Mouse (Mus musculus) hindbrain, embryonic 14.5 days (tissue): Measurements from ENCODE around the gene Psmb11. TPM values are rescaled to one million over a fixed set of nuclear protein-coding genes. Genes with fewer than 3 reads are reported as not detected.
A peak's percentile ranks its signal among the peaks of the same experiment; 100 is the strongest.

ENCODE experiments used
- ATAC-seq: fragments of 200-750 bp; cut with Nextera tagmentation; 2 replicates; pipeline ENCODE4 v1.8.0; 2017; ENCODE audit warnings: moderate number of reproducible peaks, mild to moderate bottlenecking, moderate TSS enrichment, moderate library complexity; ENCODE audit not compliant: low FRiP score
- DNase-seq: peaks from one replicate; pipeline ENCODE4 v3.0.0-alpha.2; 2015; ENCODE audit warnings: low spot score
- H3K27ac ChIP-seq: fragments of 300-500 bp; sonication (generic); 2 replicates; pipeline ENCODE4 v1.5.1; 2014; ENCODE audit warnings: mild to moderate bottlenecking, moderate library complexity
- H3K27me3 ChIP-seq: fragments of 300-500 bp; sonication (generic); 2 replicates; pipeline ENCODE4 v1.6.1; 2014; ENCODE audit warnings: mild to moderate bottlenecking, low read length, mixed read lengths; ENCODE audit not compliant: control insufficient read depth, insufficient read depth
- H3K36me3 ChIP-seq: fragments of 300-500 bp; sonication (generic); replicated peaks from 2 replicates; pipeline ENCODE4 v1.6.1; 2014; ENCODE audit not compliant: control insufficient read depth, insufficient read depth
- H3K4me1 ChIP-seq: fragments of 300-500 bp; sonication (generic); replicated peaks from 2 replicates; pipeline ENCODE4 v1.6.1; 2014; ENCODE audit warnings: antibody characterized with exemption, low read length, mixed read lengths; ENCODE audit not compliant: control insufficient read depth, insufficient read depth
- H3K4me2 ChIP-seq: fragments of 300-500 bp; sonication (generic); replicated peaks from 2 replicates; pipeline ENCODE4 v1.6.1; 2014; ENCODE audit warnings: mild to moderate bottlenecking, moderate library complexity
- H3K4me3 ChIP-seq: fragments of 300-500 bp; sonication (generic); replicated peaks from 2 replicates; pipeline ENCODE4 v1.5.1; 2014; ENCODE audit warnings: mild to moderate bottlenecking, low read length
- H3K9ac ChIP-seq: fragments of 300-500 bp; sonication (generic); 2 replicates; pipeline ENCODE4 v1.6.1; 2014
- H3K9me3 ChIP-seq: fragments of 300-500 bp; sonication (generic); 2 replicates; pipeline ENCODE4 v1.6.1; 2016; ENCODE audit warnings: low read length; ENCODE audit not compliant: control insufficient read depth
- WGBS: fragments of 180-500 bp; shearing (Covaris S2); extraction: QIAGEN DNeasy Blood & Tissue Kit; methylation state at CpG from one replicate; pipeline ENCODE4 v1.1.7; 2014; 5-methylcytosine and 5-hydroxymethylcytosine counted together
- polyA plus RNA-seq: library from polyadenylated mRNA; unstranded; fragments of >200 nt; fragmentation: Nextera tagmentation; extraction: Ambion mirVana; gene quantifications from 2 replicates; pipeline ENCODE4 v1.2.1, GENCODE M21; 2014

The Psmb11 gene
- polyA plus RNA-seq, 1 experiment from 2014 or later: 0.16 TPM

DNA sequence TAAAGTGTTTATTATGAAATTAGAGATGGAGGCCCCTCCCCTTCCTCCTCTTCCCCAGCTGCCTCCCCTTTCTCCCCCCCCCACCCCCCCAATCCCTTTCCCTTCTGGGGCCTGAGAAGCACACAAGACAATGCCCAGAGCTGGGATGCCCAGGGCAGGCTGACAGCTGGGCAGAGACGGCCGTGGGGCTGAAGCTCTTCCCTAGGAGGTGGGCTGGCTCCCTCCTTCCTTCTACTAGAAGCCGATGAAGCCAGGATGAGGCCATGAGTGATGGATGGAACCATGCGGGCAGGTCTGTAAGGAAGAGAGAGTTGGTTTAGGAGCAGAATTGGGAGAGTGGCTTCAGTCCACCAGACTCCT, 10.0 kb downstream of the Psmb11 start:
- ATAC-seq (no peak), DNase-seq (no peak)
- Histone ChIP-seq H3K4me2 (no peak overlapping the region), H3K4me1 (no peaks in the 10 kb centered on the region), H3K4me3 (no peak overlapping the region), H3K36me3 (peaks cover 63% of the 10 kb centered on the region), H3K9ac (no peak overlapping the region), H3K27me3 (no peaks in the 10 kb centered on the region), H3K9me3 (no peaks in the 10 kb centered on the region), H3K27ac (peak overlapping the region; percentile 59; the same call in 1 of the 2 replicates)
- 53% methylated on average over 4 of the region's 4 CpGs for WGBS

DNA sequence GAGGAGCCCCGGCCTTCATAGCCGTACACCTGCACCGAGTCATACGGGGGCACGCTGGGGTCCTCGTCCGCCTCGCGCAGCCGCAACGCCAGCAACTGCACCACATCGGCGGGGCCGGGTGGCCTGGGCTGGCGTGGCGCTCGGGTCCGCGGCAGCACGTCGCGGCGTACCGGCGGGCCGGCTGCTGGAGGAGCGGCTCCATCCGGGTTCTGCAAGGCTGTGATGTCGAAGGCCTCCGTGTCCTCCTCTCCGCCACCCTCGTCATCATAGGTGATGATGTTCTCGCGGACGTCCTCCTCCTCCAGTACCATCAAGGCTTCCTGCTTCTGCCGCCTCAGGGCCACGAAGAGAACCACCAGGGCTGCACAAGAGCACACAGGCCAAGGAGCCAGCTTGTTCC, 11.0 kb downstream of the Psmb11 start:
- no peak overlapping the region for H3K27ac ChIP-seq
- H3K27me3 ChIP-seq: no peaks in the 10 kb centered on the region
- no peaks in the 10 kb centered on the region for H3K4me1 ChIP-seq
- H3K4me2 ChIP-seq: no peak overlapping the region
- no peak overlapping the region for H3K9ac ChIP-seq
- H3K9me3 ChIP-seq: no peaks in the 10 kb centered on the region
- ATAC-seq (no peak), DNase-seq (no peak)
- no peak overlapping the region for H3K4me3 ChIP-seq
- peaks cover 73% of the 10 kb centered on the region for H3K36me3 ChIP-seq
- WGBS: 91% methylated on average over 37 of the region's 37 CpGs

- H3K27me3 ChIP-seq: no peaks in the 10 kb centered on the region
- 79% methylated on average over 4 of the region's 4 CpGs for WGBS
- ATAC-seq (no peak), DNase-seq (no peak)
- H3K27ac ChIP-seq: no peak overlapping the region
- no peak overlapping the region for H3K4me2 ChIP-seq
- H3K36me3 ChIP-seq: peaks cover 90% of the 10 kb centered on the region
- no peak overlapping the region for H3K4me3 ChIP-seq
- H3K9me3 ChIP-seq: no peaks in the 10 kb centered on the region
- H3K9ac ChIP-seq: no peak overlapping the region
- peaks cover 1% of the 10 kb centered on the region; the same call in 1 of the 2 replicates for H3K4me1 ChIP-seq
These were observed 12.9 kb downstream of the Psmb11 start for GRCm38 (mm10) chr14:54634182-54634581.

DNA sequence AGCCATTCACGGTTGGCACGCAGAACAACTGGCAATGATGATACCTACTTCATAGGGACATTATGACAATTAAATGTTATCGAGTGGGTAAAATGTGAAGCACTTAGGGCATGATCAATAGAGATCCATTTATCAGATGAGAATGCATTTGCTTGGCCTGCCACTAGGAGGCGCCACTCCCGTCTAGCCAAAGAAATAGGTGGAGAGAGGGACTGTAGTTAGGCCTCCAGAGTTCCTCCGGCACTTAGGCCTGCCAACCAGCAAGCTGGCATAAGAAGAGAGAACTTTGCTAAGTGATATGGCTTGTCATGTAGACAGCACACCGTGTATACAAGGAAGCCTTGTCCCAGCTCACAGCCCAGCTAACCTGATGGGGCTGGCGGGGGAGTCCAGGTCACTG, 15.7 kb downstream of the Psmb11 start:
- peaks cover 68% of the 10 kb centered on the region for H3K36me3 ChIP-seq
- ATAC-seq (no peak), DNase-seq (peak; percentile 49)
- H3K9me3 ChIP-seq: no peaks in the 10 kb centered on the region
- H3K4me1 ChIP-seq: peaks cover 12% of the 10 kb centered on the region
- no peak overlapping the region for H3K9ac ChIP-seq
- WGBS: 49% methylated on average over 8 of the region's 8 CpGs
- H3K4me3 ChIP-seq: no peak overlapping the region
- no peak overlapping the region for H3K4me2 ChIP-seq
- H3K27me3 ChIP-seq: no peaks in the 10 kb centered on the region
- no peak overlapping the region for H3K27ac ChIP-seq

DNA sequence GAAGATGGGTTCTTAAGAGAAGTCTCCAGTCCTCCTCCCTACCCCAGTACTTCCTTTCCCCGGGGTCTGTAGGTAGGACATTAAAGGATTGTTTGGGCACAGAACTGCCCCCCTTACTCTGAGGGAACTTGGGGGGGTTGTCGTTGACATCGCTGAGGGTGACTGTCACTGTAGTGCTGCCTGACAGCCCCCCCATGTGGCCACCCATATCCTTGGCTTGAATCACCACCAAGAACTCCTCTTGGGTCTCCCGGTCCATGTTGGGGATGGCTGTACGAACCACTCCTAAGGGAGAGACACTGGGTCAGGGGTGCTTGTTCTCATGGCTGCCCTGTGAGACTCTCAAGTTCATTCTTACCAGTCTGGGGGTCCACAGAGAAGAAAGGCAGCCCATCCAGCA, 17.0 kb downstream of the Psmb11 start:
- no peak for ATAC-seq
- DNase-seq: no peak
- Histone ChIP-seq H3K4me2 (no peak overlapping the region), H3K4me3 (no peak overlapping the region), H3K4me1 (peaks cover 12% of the 10 kb centered on the region), H3K9me3 (no peaks in the 10 kb centered on the region), H3K36me3 (peaks cover 67% of the 10 kb centered on the region), H3K27ac (no peak overlapping the region), H3K9ac (no peak overlapping the region), H3K27me3 (no peaks in the 10 kb centered on the region)
- WGBS: 76% methylated on average over 5 of the region's 5 CpGs

GRCm38 (mm10) chr14:54640121-54640520, 18.9 kb downstream of the Psmb11 start:
- DNase-seq (no peak), ATAC-seq (no peak)
- Histone ChIP-seq H3K4me3 (peak overlapping the region; percentile 81), H3K9ac (peak overlapping the region; percentile 97), H3K4me1 (peaks cover 12% of the 10 kb centered on the region), H3K27ac (no peak overlapping the region), H3K4me2 (peak overlapping the region; percentile 61), H3K27me3 (no peaks in the 10 kb centered on the region), H3K9me3 (no peaks in the 10 kb centered on the region), H3K36me3 (peaks cover 69% of the 10 kb centered on the region)
- 18% methylated on average over 4 of the region's 4 CpGs for WGBS

- ATAC-seq: no peak; the same call in 1 of the 2 replicates
- peak; percentile 28 for DNase-seq
- WGBS: under 1% methylated on average over 19 of the region's 28 CpGs
- Histone ChIP-seq H3K36me3 (peaks cover 72% of the 10 kb centered on the region), H3K27ac (peak within 1 kb of the TSS; percentile 74), H3K4me1 (peaks cover 12% of the 10 kb centered on the region), H3K4me2 (peak within 1 kb of the TSS; percentile 61), H3K27me3 (no peaks in the 10 kb centered on the region), H3K9me3 (no peaks in the 10 kb centered on the region), H3K9ac (peak within 1 kb of the TSS; percentile 97), H3K4me3 (peak within 1 kb of the TSS; percentile 81)
These were observed 19.7 kb downstream of the Psmb11 start, which contains the start of gene Gm17606 for GRCm38 (mm10) chr14:54640946-54641304. TSS of gene Gm17606 (plus strand) at chr14:54640952.

- H3K36me3 ChIP-seq: peaks cover 72% of the 10 kb centered on the region
These were observed 20.2 kb downstream of the Psmb11 start, which contains the start of gene Cdh24 for GRCm38 (mm10) chr14:54641305-54641969. TSS of gene Cdh24 (minus strand) at chr14:54641364.

DNA sequence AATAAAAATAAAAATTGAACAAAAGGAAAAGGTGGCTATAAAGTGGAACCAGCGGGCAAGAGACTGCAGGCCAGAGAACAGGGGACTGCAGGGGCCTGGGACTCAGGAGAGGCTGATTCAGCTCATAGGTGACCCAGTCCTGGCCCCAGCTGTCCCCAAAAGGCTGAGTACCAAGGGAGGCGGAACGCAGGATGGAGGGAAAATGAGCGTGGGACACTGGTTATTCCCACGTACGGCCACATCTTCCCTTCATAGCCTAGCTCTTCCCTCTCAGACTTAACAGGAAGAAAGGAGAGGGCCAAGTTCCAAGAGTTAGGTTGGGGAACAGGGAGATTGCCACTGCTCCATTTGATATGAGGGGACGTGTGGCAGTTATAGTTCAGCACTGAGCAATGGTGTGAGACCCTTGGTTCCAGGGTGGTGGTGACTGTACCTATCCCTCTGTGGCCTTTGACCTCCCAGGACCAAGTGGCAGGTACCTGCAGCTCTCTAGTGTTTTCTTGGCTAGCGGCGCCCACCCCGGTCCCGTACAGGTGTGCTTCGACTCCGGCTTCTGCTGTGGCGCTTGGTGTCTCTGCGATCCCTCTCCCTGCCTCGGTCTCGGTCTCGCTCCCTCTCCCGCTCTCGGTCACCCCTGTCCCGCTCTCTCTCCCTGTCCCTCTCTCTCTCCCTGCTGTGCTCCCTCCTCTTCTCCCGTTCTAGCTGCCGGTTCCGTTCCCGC, 21.2 kb downstream of the Psmb11 start:
- Histone ChIP-seq H3K9ac (no peak overlapping the region), H3K27me3 (no peaks in the 10 kb centered on the region), H3K36me3 (peaks cover 72% of the 10 kb centered on the region), H3K9me3 (no peaks in the 10 kb centered on the region), H3K4me1 (peaks cover 12% of the 10 kb centered on the region), H3K4me3 (no peak overlapping the region), H3K27ac (no peak overlapping the region), H3K4me2 (no peak overlapping the region)
- DNase-seq (no peak), ATAC-seq (no peak)
- WGBS: 79% methylated on average over 25 of the region's 25 CpGs

More at GRCm38 (mm10) chr14:54641305-54641969, 20.2 kb downstream of the Psmb11 start, which contains the start of gene Cdh24:
- peak within 1 kb of the TSS; percentile 97 for H3K9ac ChIP-seq
- no peaks in the 10 kb centered on the region for H3K27me3 ChIP-seq
- peak within 1 kb of the TSS; percentile 81 for H3K4me3 ChIP-seq
- H3K4me2 ChIP-seq: peak within 1 kb of the TSS; percentile 61
- peak within 1 kb of the TSS; percentile 74 for H3K27ac ChIP-seq
- peaks cover 12% of the 10 kb centered on the region for H3K4me1 ChIP-seq
- DNase-seq (peak; percentile 93), ATAC-seq (peak; percentile 92)
- no peaks in the 10 kb centered on the region for H3K9me3 ChIP-seq
- 0% methylated on average over 51 of the region's 52 CpGs for WGBS
